Mouse (Mus musculus) ovary, postnatal 14 days (tissue): ENCODE results near the gene Gdf2.

ENCODE experiments used
- DNase-seq: peaks from one replicate; pipeline ENCODE4 v3.0.0; 2022; ENCODE audit warnings: low spot score

The Gdf2 gene

GRCm38 (mm10) chr14:33956055-33956454 lies 15.2 kb downstream of the Gdf2 start:
- DNase-seq: no peak

GRCm38 (mm10) chr14:33958186-33958585 lies 17.3 kb downstream of the Gdf2 start:
- no peak for DNase-seq

GRCm38 (mm10) chr14:33958841-33959240 lies 18.0 kb downstream of the Gdf2 start:
- DNase-seq: no peak

- DNase-seq: peak; percentile 50
Measured at GRCm38 (mm10) chr14:33959341-33959740, 18.5 kb downstream of the Gdf2 start.

GRCm38 (mm10) chr14:33965675-33966074 lies 24.8 kb downstream of the Gdf2 start:
- DNase-seq: no peak

GRCm38 (mm10) chr14:33972679-33973078 lies 31.8 kb downstream of the Gdf2 start:
- DNase-seq: no peak

- DNase-seq: no peak
Measured at GRCm38 (mm10) chr14:33974752-33975151, 33.9 kb downstream of the Gdf2 start.

- DNase-seq: no peak
Measured at GRCm38 (mm10) chr14:33977748-33978147, 36.9 kb downstream of the Gdf2 start.

GRCm38 (mm10) chr14:33978604-33979059 lies 37.8 kb downstream of the Gdf2 start, which contains the start of gene Zfp488:
Zfp488 (minus strand) TSS chr14:33978764.
- DNase-seq: no peak

- no peak for DNase-seq
Measured at GRCm38 (mm10) chr14:33989201-33989600, 48.4 kb downstream of the Gdf2 start.

- no peak for DNase-seq
Measured at GRCm38 (mm10) chr14:33991971-33992370, 51.1 kb downstream of the Gdf2 start.

- DNase-seq: no peak
Measured at GRCm38 (mm10) chr14:33993051-33993450, 52.2 kb downstream of the Gdf2 start.

GRCm38 (mm10) chr14:33993521-33994289 lies 52.9 kb downstream of the Gdf2 start:
- no peak for DNase-seq
